26 mouse cellular contexts compared by ENCODE assay signal in the genomic region with DNA sequence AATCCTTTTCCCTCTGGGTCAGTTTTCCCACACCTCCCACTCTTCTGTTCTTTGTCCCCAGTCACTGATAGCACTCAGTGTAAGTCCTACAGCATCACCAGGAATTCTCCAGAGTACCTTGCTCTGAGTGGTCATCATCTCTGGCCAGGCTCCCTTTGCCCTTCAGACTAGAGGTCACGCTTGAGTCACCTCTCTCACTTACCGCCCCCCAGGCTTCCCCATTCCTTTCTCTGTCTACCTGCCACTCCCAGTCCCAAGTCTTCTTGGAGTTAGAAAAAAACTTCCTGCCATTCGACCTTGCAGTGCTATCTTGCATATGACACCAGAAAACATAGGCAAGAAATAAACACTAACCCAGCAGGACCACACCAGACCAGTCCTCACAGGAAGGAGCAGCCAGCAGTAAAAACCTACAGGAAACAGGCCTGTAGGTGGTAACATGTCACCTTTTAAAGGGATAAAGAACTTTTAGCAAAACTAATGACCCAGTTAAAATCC. TPM values are rescaled to one million over a fixed set of nuclear protein-coding genes. Genes with fewer than 3 reads are reported as not detected.
DNase-seq lines count a peak whose midpoint lies in the region; ATAC-seq and TF ChIP-seq lines count a peak whose summit lies in the region.
"Had no signal": no experiment of that assay in that cellular context is flagged by ENCODE, and none has a peak within 500 bp of the region (broad histone marks: within the 10 kb centered on the region; RNA-seq: fewer than 3 reads in every experiment).

No protein-coding gene starts in this region.

- H3K9ac ChIP-seq in intestine, embryonic 15.5 days, result no peak overlapping the region
- H3K9ac ChIP-seq in intestine, embryonic 16.5 days (ENCODE audit: low read depth, low read length), result no peak overlapping the region
- no peak overlapping the region for H3K9ac ChIP-seq in intestine, postnatal 0 days (ENCODE audit: low read depth, low read length)
- H3K9ac ChIP-seq: forebrain, embryonic 13.5 days; heart, embryonic 13.5 days; hindbrain, embryonic 14.5 days had no signal

- H3K9me3 ChIP-seq in intestine, embryonic 15.5 days, result no peaks in the 10 kb centered on the region
- no peaks in the 10 kb centered on the region for H3K9me3 ChIP-seq in intestine, embryonic 16.5 days (ENCODE audit: control insufficient read depth, low read length)
- no peaks in the 10 kb centered on the region for H3K9me3 ChIP-seq in intestine, postnatal 0 days (ENCODE audit: control insufficient read depth)
- H3K9me3 ChIP-seq in heart, embryonic 10.5 days, result no peaks in the 10 kb centered on the region
- H3K9me3 ChIP-seq: forebrain, embryonic 10.5 days; forebrain, embryonic 13.5 days; G1E; heart, embryonic 13.5 days had no signal

- WGBS in intestine, embryonic 15.5 days, result 74% methylated on average over 3 of the region's 3 CpGs
- 68% methylated on average over 3 of the region's 3 CpGs for WGBS in intestine, embryonic 16.5 days
- 58% methylated on average over 3 of the region's 3 CpGs for WGBS in intestine, postnatal 0 days
- WGBS in heart, embryonic 10.5 days, result 68% methylated on average over 3 of the region's 3 CpGs

- intact Hi-C loops in gastrocnemius, adult 2 months (cut with DNase I), result loop anchor here (10.0 kb wide), 1 partner anchor 635 kb away; a partner anchor contains a TSS

- no peak overlapping the region for H3K4me3 ChIP-seq in intestine, embryonic 15.5 days (replicated peaks)
- no peak overlapping the region for H3K4me3 ChIP-seq in intestine, embryonic 16.5 days (ENCODE audit: low read length)
- no peak overlapping the region for H3K4me3 ChIP-seq in intestine, postnatal 0 days (ENCODE audit: low read depth, low read length)
- H3K4me3 ChIP-seq in gastrocnemius, adult 2 months, result no peak overlapping the region
- no peak overlapping the region for H3K4me3 ChIP-seq in heart, embryonic 10.5 days
- H3K4me3 ChIP-seq: forebrain, embryonic 10.5 days; forebrain, embryonic 13.5 days; heart, embryonic 13.5 days had no signal

- TF ChIP-seq CTCF in intestine, postnatal 0 days (IDR thresholded peaks at IDR 0.05; ENCODE audit: low read depth), result no peak
- TF ChIP-seq CTCF in gastrocnemius, adult 2 months (IDR thresholded peaks at IDR 0.05), result no peak

- H3K27ac ChIP-seq in intestine, embryonic 15.5 days, result no peak overlapping the region
- no peak overlapping the region for H3K27ac ChIP-seq in intestine, embryonic 16.5 days (ENCODE audit: low read length)
- no peak overlapping the region; the same call in 1 of the 2 replicates for H3K27ac ChIP-seq in intestine, postnatal 0 days (ENCODE audit: low read depth, low read length)
- no peak overlapping the region for H3K27ac ChIP-seq in gastrocnemius, adult 2 months
- H3K27ac ChIP-seq in heart, embryonic 10.5 days, result no peak overlapping the region
- H3K27ac ChIP-seq: forebrain, embryonic 10.5 days; forebrain, embryonic 13.5 days; heart, embryonic 13.5 days; hindbrain, embryonic 14.5 days; hindbrain, postnatal 0 days had no signal

- peaks cover 80% of the 10 kb centered on the region for H3K36me3 ChIP-seq in intestine, embryonic 15.5 days
- H3K36me3 ChIP-seq in intestine, embryonic 16.5 days (ENCODE audit: control insufficient read depth, insufficient read depth, low read length), result peaks cover 37% of the 10 kb centered on the region
- H3K36me3 ChIP-seq in intestine, postnatal 0 days (ENCODE audit: control insufficient read depth, insufficient read depth), result peaks cover 98% of the 10 kb centered on the region
- peaks cover 95% of the 10 kb centered on the region for H3K36me3 ChIP-seq in heart, embryonic 10.5 days

- ATAC-seq in intestine, embryonic 15.5 days, result peak; percentile 47; the same call in 1 of the 2 replicates
- ATAC-seq in intestine, embryonic 16.5 days, result no peak; the same call in 1 of the 2 replicates
- ATAC-seq in intestine, postnatal 0 days, result peak; percentile 73
- ATAC-seq: activated CD4-positive, CD25-positive, alpha-beta regulatory T cell, adult 4 months; forebrain, embryonic 13.5 days; forebrain, embryonic 16.5 days; hindbrain, postnatal 0 days; inflammation-experienced regulatory T-cells, adult 6 months; Patski had no signal

- H3K4me1 ChIP-seq in intestine, embryonic 15.5 days (replicated peaks), result no peaks in the 10 kb centered on the region
- no peaks in the 10 kb centered on the region for H3K4me1 ChIP-seq in intestine, embryonic 16.5 days (ENCODE audit: control insufficient read depth, insufficient read depth, low read length)
- H3K4me1 ChIP-seq in intestine, postnatal 0 days (replicated peaks; ENCODE audit: control insufficient read depth, insufficient read depth, low read length), result no peaks in the 10 kb centered on the region
- H3K4me1 ChIP-seq in heart, embryonic 10.5 days, result peaks cover 13% of the 10 kb centered on the region
- H3K4me1 ChIP-seq: forebrain, embryonic 10.5 days; forebrain, embryonic 13.5 days had no signal

- DNase-seq in ES-CJ7 (ENCODE audit: low read depth, low spot score), result peak; percentile 17
- no peak for DNase-seq in gastrocnemius, adult 2 months
- DNase-seq in heart, embryonic 10.5 days (ENCODE audit: low spot score), result no peak
- DNase-seq: adrenal gland, postnatal 10 days; adrenal gland, postnatal 36 days; cerebellum, adult 18-20 months; cerebellum, adult 9-10 months; cerebellum, postnatal 14 days; gastrocnemius, postnatal 25 days; heart, adult 18-20 months; heart, postnatal 14 days; heart, postnatal 4 days had no signal

- no peaks in the 10 kb centered on the region for H3K27me3 ChIP-seq in intestine, embryonic 15.5 days (replicated peaks)
- H3K27me3 ChIP-seq in intestine, embryonic 16.5 days (replicated peaks; ENCODE audit: control insufficient read depth, insufficient read depth, low read length), result no peaks in the 10 kb centered on the region
- H3K27me3 ChIP-seq in intestine, postnatal 0 days (replicated peaks; ENCODE audit: control insufficient read depth, insufficient read depth, low read length), result no peaks in the 10 kb centered on the region
- no peaks in the 10 kb centered on the region for H3K27me3 ChIP-seq in heart, embryonic 10.5 days (ENCODE audit: insufficient read depth, poor library complexity, severe bottlenecking)
- H3K27me3 ChIP-seq: forebrain, embryonic 13.5 days; heart, embryonic 13.5 days; Patski had no signal

- H3K4me2 ChIP-seq in intestine, embryonic 15.5 days (replicated peaks), result no peak overlapping the region
- no peak overlapping the region for H3K4me2 ChIP-seq in intestine, embryonic 16.5 days (ENCODE audit: low read depth, low read length)
- no peak overlapping the region for H3K4me2 ChIP-seq in intestine, postnatal 0 days (replicated peaks; ENCODE audit: low read depth)
- H3K4me2 ChIP-seq: forebrain, embryonic 13.5 days; heart, embryonic 13.5 days; hindbrain, embryonic 14.5 days had no signal

RNA-seq across cellular contexts. Expression of a gene that starts 10.0 kb away (rescaled TPM):
- 46.6 and 49.2 TPM in 2 replicates for polyA plus RNA-seq in intestine, embryonic 15.5 days (2015; fragmentation: Nextera tagmentation; extraction: Ambion mirVana)
- polyA plus RNA-seq in intestine, embryonic 16.5 days (2015; fragmentation: Nextera tagmentation; extraction: Ambion mirVana), result 62.6 and 64.6 TPM in 2 replicates
- 39.0 and 39.8 TPM in 2 replicates for polyA plus RNA-seq in intestine, postnatal 0 days (2015; fragmentation: Nextera tagmentation; extraction: Ambion mirVana)
- total RNA-seq in gastrocnemius, adult 2 months (2021), result 100 to 1,000 TPM; 181 to 246 TPM
- polyA plus RNA-seq in heart, embryonic 10.5 days (2016; fragmentation: Nextera tagmentation; extraction: Ambion mirVana), result 156 and 188 TPM in 2 replicates

RNA-seq across cellular contexts. Expression of a gene that starts 10.4 kb away (rescaled TPM):
- 123 and 131 TPM in 2 replicates for polyA plus RNA-seq in intestine, embryonic 15.5 days (2015; fragmentation: Nextera tagmentation; extraction: Ambion mirVana)
- polyA plus RNA-seq in intestine, embryonic 16.5 days (2015; fragmentation: Nextera tagmentation; extraction: Ambion mirVana), result 110 and 117 TPM in 2 replicates
- polyA plus RNA-seq in intestine, postnatal 0 days (2015; fragmentation: Nextera tagmentation; extraction: Ambion mirVana), result 62.8 and 63.5 TPM in 2 replicates
- total RNA-seq in gastrocnemius, adult 2 months (2021), result 10 to 100 TPM; 12.4 to 14.4 TPM
- 139 and 162 TPM in 2 replicates for polyA plus RNA-seq in heart, embryonic 10.5 days (2016; fragmentation: Nextera tagmentation; extraction: Ambion mirVana)

RNA-seq across cellular contexts. Expression of a gene that starts 32.8 kb away (rescaled TPM):
- 0.35 TPM in 1 of 2 replicates, not detected in the other for polyA plus RNA-seq in intestine, embryonic 15.5 days (2015; fragmentation: Nextera tagmentation; extraction: Ambion mirVana)
- polyA plus RNA-seq in intestine, embryonic 16.5 days (2015; fragmentation: Nextera tagmentation; extraction: Ambion mirVana), result 0.04 and 0.11 TPM in 2 replicates
- 0.04 TPM in 1 of 2 replicates, not detected in the other for polyA plus RNA-seq in intestine, postnatal 0 days (2015; fragmentation: Nextera tagmentation; extraction: Ambion mirVana)
- not detected for total RNA-seq in gastrocnemius, adult 2 months (2021)
- 0.06 and 0.20 TPM in 2 replicates for polyA plus RNA-seq in heart, embryonic 10.5 days (2016; fragmentation: Nextera tagmentation; extraction: Ambion mirVana)
- total RNA-seq: adrenal gland, postnatal 10 days; adrenal gland, postnatal 36 days; G1E; gastrocnemius, adult 8-10 months; gastrocnemius, postnatal 25 days; heart, adult 18-20 months; heart, postnatal 4 days had no signal
- polyA plus RNA-seq: G1E had no signal
